Mouse (Mus musculus): Measurements from ENCODE around the gene Ptger1.

- no peak for TF ChIP-seq CTCF (IDR thresholded peaks at IDR 0.05; ENCODE audit: control insufficient read depth, insufficient read depth, low read length)
- TF ChIP-seq POLR2A (IDR thresholded peaks at IDR 0.05; ENCODE audit: borderline replicate concordance, control insufficient read depth, low read depth, low read length) = no peak
Observed at GRCm38 (mm10) chr8:83648031-83648430, 18.4 kb upstream of the Ptger1 start.

Data from bone marrow, adult 2 months (tissue).